Mouse (Mus musculus): ENCODE results near the gene Hirip3.
"Not testable (repeated sequence)": the region's sequence is repeated elsewhere in the genome, so short reads cannot be mapped to it uniquely, and the experiment has no call there.

Gene Hirip3

DNA sequence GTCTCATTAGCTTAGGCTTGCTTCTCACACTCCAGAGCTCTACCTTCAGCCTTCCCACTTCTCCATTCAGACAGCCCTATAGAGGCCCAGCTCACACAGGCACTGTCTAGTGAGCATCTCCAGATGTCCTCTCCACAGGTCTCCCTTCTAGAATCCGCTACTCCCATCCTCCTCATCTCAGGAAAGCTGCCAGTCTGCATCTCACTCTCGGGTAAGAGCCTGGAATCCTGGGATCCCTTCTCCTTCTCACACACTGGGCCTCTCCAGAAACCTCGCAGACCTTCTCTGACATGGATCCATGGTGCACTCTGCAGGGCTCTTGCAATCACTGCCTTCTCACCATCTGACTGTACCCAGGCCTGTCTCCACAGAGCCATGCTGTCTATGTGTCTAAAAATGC is 6.1 kb upstream of the Hirip3 start:
- no peak for DNase-seq (ENCODE audit: low read depth)

DNA sequence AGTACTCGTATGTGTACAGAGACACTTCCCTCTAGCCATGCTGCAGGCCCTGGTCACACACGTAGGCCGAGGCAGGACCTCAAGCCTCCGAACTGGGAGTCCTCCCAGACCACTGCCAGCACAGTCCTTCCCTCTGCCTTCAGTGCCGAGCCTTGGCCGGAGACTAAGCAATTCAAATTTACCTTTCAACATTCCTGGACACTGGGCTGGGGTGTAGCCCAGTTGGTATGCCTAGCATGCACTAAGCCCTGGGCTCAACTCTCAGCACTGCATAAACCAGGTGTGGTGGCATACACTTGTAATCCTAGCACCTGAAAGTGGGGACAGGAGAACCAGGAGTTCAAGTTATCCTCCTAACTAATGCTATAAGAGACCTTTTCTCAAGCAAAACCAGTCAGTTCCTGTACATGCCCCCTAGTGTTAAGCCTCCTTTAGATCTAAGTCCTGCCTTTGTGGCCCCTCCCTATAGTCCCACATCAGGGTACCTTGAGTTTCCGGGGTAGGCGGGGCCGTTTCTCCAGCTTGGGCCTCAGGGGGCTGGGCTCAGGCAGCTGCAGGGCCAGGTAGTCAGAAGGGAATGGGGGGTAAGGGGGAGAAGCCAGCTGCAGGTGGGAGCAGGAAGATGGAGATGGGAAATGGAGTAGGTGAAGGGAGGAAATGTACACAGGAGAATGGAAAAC is 4.9 kb upstream of the Hirip3 start:
- no peak for DNase-seq (ENCODE audit: low read depth)

DNA sequence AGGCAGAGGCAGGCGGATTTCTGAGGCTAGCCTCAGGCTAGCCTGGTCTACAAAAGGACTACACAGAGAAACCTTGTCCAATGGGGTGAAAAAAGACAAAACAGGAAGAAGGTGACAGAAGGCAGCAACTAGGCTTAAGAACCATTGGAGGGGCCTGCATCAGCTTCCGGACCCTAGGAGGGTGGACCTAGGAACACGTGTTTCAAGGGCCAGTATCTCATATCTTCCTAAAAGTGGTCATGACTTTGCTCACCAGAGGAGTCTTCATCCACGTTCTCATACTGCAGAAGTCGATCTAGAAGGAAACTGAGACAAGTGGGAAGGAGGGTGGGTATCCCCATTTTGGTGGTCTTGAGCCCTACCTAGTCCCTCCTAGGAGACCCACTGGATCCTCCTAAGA is 785 bp upstream of the Hirip3 start:
- no peak for DNase-seq (ENCODE audit: low read depth)

DNA sequence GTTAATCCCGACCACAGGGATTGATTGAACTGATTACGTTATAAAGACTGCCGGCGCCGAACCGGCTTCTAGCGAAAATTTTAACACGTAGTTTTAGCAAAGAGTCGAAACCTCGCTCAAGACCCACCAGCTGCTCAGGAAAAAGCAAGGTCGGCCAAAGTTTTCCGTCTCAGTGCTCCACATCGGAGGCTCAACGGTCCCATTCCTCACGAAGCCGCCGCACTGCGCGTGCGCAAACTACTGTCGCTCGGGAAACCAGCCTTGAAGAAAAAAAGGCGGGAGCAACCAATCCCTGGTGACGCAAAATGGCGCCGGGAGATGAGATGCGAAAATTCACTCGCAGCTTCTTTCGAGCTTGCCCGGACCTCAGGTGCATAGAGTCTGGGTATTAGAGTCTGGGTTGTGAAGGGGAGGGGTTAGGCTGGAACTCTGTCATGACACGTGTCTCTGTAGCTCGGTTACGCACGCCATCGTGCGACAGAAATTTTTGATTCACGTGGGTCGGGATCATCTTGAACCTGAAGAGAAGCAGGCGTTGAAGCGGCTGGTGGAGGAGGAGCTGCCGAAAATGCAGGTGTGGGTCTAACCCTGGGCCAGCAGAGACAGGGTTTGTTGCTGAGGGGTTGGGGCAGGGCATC is 494 bp downstream of the Hirip3 start, which contains the start of gene Ino80e:
Ino80e (minus strand) TSS at position 231 of the 638 bp plus-strand sequence.
- DNase-seq (ENCODE audit: low read depth) = peak; percentile 75

DNA sequence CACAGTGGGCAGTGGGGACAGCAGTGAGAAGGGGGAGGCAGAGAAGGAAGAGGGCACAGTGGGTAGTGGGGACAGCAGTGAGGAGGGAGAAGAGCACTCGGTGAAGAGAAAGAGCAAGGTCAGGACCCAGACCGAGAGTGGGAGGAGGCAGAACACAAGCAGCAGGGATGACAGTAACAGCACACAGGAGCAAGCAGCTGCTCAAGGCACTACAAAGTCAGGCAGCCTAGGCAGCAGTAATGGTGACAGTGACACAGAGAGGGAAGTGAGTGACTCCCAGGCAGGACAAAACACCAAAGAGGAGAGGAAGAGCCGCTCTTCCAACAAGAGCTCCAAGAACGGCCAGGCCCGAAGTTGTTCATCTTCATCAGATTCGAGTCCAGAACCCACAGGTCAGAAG is 2.0 kb downstream of the Hirip3 start:
- DNase-seq (ENCODE audit: low read depth) = no peak

DNA sequence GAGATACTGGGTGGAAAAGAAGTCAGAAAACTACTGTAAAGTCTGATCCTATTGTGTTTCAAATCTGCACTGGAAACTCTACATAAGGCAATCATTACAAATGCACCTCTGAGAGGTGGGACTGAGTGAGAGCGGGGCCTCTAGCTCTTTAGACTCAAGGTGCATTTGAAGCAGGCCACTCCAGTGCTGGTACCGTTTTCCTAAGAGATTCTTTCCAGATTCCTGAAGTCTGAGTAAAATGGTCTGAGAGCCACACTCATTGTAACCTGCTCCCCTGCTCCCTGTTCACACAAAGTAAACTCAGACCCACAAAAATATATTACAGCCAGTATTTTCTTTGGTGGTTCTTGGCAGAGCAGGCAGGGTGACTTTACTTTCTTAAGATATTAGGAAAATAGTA is 5.8 kb downstream of the Hirip3 start:
- no peak for DNase-seq (ENCODE audit: low read depth)

DNA sequence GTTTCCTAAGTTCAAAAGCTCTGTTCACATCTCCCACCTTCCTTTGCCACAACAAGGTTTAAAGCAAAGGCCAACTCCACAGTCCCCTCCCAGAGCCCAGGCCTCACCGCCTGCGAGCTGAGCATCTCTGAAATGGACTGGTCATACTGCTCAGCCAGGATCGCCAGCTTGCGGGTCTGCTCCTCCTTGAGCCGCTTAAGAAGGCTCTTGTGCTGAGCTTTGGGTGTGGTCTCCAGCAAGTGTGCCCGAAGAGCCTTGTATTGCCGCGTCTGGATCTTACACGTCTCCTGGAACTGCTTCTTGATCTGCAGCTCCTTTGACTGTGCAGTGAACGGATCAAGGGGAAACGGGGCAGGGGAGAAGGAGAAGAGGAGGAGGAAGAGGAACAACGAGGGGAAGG is 6.2 kb downstream of the Hirip3 start:
- DNase-seq (ENCODE audit: low read depth) = no peak

DNA sequence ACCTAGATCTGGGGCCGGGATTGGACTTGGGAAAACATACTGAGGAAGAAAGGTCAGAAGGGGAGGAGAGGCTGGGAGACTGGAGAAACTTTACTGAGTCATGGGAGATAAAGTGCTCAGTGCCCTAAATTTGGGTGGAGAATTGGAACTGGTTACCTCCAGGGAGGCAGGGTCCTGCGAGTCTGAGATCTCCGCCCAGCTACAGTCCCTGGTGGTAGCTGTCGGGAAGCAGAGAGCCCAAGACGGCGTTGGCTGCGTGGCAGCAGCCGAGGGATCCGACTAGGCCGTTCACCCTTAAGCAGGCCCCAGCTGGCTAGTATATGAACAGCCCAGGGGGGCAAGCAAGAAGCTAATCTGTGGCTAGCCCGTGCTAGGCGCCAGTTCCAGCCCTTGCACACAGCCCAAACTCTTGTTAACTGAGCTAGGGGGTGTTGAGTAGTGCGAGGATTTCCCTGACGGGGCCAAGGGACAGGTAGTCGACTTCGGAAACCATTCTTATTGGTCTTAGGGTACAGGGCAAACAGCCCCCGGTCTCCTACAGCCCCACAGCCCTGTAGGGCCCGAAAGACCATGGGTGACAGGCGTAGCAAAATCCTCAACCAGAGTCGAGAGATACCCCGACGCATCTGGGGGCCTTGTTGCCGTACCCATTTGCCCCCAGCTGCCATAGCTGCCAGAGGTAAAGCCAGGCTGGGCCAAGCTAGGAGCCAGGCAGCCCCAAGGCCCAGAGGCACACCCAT is 8.2 kb downstream of the Hirip3 start:
- DNase-seq (ENCODE audit: low read depth) = no peak

DNA sequence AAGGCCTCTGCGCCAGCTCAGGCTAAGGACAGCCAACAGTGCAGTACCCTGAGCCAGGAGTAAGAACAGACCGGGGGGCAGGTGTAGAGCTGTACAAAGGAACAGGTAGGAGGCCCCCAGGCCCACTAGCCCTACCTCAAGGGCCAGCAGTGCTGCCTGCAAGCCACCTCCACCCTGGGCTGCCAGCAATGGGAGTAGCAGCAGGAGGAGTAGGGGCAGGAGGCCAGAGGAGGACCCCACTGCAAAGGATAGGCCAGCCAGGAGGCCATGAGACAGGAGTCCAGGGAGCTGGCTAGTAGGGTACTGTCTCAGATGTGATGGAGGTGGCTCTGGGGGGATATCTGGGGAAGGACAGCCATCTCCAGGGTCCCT is 8.7 kb downstream of the Hirip3 start:
- DNase-seq (ENCODE audit: low read depth) = no peak

DNA sequence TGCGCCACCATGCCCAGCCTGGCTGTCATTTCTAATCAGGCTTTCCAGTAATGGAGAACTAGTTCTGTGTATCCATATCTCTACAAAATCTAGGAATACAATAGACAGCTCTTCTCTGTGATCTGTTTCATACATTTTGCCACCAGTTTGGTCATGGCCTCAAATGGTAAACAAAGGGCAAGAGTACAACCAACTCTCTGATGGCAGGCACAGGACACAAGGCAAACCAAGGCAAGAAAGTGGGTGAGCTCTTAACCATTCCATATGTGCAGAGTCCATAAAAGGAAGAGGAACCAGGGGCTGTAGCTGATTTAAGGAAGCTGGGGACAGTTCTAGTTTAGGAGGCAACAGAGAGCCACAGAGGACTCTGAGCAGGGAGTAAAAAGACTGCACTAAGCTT is 15.5 kb downstream of the Hirip3 start:
- DNase-seq (ENCODE audit: low read depth) = no peak

DNA sequence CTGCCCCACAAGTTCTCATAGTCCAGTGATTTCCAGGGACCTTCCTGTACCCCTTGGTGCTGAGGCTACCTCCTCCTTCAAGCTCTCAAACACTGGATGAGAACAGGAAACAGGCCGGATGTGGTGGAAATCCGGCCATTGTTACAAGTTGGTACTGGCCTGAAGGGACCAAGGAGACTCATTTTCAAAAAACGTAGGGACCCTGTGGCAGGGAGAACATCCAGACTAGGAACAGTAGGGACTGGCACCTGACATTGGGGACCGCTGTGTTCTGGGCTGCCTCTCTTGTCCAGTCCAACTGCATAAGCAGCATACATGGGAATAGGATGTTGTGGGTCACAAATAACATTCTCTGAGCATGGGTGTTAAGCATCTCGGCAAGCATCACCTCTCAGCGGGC is 19.3 kb downstream of the Hirip3 start:
- no peak for DNase-seq (ENCODE audit: low read depth)

DNA sequence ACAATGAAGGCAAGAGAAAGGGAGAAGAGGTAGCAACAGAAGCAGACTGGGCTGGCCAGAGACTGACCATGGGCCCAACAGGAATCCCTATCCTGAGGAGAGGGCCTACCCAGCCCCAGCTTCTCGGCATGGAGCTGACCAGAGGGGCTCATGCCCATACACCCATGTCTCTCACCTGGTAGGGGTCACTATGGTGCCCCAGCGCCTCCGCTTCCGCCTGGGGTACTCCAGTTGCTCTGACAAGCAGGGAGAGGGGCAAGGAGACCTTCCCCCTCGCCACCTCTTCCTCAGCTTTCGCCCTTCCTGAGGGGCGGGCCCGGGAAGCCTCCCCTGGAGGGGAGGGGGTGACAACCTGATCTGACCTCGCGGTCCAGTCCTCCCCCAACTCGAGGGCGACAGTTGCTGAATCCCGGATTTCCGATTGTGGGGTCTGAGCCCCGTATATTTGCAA is 22.0 kb downstream of the Hirip3 start:
- DNase-seq (ENCODE audit: low read depth) = no peak

DNA sequence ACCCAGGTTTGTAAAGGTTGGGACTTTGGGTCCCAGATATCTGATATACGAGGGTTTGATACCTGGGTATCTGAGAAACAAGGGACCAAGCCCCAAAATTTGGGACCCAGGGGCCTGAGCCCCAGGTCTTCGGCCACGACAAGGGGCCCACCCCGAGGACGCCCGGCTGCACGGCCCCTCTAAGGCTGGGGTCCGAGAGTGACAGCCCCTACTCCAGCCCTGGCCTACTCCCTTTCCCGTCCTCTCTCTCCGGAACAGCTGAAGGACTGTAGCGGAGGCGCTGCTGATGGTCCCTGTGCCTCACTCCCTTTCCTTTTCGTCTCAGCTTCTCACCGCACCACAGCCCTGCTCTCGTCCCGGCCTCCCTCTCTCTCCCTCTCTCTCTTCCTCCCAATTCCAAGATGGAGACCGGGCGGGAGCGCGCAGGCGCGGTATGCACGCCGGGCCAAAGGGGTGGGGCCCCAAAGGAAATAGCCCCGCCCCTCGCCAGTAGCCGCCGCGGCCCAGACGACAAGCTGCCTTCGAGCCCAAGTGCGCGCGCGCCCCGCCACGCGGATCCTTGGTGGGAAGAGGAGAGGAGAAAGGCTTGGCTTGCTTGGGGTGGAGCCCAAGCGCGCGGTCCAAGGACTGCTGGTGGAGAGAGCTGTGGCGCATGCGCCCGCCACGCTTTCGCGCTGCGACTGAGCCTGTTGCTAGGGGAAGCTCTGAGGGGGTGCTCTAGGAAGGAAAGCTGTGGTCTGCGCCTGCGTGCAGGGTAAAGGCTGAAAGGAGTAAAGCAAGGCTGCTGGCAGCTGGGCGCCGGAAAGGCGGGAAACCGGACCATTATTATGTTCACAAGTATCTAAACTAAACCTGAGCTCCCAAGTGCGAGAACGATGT is 22.8 kb downstream of the Hirip3 start, which contains the start of gene Taok2:
Taok2 (minus strand) TSS at position 418 of the 879 bp plus-strand sequence.
- peak; percentile 95 for DNase-seq (ENCODE audit: low read depth)

DNA sequence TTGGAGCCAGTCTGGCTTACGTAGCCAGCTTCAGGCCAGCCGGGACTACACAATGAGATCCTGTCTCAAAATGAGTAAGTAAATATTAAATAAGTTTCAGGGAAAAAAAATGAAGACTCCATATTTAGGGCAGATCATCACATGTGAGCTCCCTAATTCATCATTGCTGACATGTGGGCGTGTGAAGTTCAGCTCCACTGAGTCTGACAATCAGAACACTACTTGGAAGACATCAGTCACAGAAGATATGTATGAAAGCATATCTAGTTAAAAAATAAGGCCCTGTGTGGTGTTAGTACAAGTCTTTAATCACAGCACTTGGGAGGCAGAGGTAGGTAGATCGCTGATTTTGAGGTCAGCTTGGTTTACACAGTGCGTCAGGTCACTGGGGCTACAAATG is 25.5 kb downstream of the Hirip3 start:
- no peak for DNase-seq (ENCODE audit: low read depth)

DNA sequence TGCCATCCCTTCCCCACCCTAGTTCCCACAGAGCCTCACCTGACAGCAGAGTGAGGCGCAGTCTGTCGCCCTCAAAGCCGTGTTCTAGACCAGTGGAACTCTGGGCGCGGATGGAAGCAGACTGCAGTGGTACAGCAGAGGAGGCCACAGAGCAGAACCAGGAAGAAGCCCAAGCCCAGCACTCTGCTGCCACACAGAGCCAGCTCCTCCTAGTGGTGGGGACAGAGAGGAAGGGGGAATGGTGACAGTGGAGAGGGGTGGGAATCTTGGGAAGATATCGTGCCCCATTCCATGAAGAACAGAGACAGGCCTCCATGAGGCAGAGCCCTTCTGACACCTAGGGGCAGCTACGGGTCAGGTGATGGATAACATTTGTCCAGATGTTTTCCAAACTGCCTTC is 27.1 kb downstream of the Hirip3 start:
- no peak for DNase-seq (ENCODE audit: low read depth)

DNA sequence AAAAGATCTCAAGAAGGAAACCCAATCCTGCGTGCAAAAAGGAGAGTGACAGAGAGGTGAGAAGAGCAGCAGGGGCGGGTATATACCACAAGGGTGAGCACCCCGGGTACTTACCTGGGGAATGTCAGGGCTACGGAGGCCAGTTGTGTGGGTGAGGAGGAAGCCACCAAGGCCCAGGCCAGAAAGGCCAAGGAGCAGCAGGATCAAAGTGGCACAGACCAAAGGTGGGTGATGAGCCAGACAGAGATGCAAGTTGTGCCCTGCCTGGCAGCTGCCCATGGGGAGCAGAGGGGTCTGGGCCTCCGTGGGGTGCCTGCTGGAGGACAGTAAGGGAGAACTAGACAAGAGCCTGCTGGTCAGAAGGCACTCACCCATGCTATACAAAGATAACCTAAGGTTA is 35.1 kb downstream of the Hirip3 start:
- DNase-seq (ENCODE audit: low read depth) = no peak

DNA sequence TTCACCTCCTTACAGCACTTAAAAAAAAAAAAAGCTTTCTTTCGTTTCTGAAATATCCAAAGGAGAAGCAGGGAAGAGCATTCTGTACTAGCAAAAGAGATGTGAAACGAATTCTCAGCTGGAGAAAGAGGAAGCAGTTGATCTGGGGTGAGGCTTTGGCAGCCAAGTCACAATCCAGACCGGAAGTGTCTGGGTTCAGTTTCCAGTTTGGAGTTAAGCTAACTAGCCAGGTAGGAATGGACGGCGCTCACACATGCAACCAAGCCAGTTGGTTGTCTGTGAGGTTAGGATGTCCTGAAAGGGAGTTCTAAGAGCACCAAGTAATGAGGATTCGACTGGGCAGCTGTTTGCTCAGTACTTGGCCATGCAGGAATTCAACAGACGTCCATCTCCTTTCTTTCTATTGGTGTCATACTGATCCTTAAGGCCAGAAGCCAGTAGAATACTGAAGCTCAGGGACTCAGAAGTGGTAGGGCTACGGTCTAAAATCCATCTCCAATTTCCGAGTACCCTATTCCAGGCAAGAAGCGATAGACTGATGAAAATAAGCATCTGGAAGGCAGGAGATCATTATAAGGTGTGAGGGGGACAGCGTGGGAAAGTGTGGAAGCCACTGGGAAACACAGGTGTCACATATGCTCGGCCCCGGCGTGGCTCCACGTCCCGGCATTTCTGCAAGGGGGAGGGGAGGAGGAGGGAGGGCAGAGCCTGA is 35.8 kb downstream of the Hirip3 start:
- DNase-seq (ENCODE audit: low read depth) = peak; percentile 27

DNA sequence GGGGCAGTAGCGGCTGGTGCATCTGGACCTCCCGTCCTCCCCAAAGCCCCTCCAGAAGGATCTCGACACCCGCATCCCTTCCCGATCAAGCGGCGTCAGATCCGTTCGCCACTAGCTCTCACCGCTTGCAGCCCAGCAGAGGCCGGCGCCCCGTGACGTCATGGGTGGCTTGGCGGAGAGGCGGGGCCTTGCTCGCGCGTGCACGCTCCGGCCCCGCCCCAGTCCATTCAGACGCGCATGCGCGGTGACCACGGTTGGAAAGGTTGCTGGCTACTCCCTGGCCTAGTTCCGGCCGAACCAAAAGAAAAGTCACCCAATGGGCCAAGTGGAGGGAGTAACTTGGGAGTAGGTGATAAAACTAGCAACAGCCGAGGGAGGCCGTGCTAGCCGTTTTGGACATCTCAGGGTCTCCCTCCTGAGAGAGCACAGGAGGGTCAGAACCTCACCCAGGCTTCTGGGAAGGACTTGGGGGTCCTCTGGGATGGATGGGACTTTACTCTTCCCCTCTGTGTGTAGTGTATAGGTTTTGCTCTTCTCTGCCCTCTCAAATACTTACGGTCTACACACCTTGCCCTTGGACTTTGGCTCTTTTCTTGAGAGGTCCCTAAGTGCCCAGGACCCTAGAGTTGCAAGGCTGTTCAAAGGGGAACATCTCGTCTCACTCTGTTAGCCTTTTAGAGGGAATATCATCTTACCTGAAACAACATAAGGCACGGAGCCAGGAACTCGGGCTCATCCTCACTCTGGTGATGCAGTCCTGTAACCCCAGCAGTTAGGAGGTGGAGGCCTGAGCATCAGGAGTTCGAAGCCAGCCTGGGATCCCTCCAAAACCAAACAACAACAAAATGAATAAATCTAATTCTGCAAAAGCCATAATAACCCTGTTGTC is 36.6 kb downstream of the Hirip3 start:
- peak; percentile 86 for DNase-seq (ENCODE audit: low read depth)

DNA sequence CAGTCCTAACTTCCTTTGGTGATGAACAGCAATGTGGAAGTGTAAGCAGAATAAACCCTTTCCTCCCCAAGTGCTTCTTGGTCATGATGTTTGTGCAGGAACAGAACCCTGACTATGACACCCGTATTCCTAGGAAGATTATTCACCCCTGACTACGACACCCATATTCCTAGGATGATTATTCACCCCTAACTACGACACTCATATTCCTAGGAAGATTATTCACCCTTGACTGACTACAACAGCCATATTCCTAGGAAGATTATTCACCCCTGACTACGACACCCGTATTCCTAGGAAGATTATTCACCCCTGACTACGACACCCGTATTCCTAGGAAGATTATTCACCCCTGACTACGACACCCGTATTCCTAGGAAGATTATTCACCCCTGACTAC is 38.0 kb downstream of the Hirip3 start:
- not testable (repeated sequence) for DNase-seq (ENCODE audit: low read depth)

DNA sequence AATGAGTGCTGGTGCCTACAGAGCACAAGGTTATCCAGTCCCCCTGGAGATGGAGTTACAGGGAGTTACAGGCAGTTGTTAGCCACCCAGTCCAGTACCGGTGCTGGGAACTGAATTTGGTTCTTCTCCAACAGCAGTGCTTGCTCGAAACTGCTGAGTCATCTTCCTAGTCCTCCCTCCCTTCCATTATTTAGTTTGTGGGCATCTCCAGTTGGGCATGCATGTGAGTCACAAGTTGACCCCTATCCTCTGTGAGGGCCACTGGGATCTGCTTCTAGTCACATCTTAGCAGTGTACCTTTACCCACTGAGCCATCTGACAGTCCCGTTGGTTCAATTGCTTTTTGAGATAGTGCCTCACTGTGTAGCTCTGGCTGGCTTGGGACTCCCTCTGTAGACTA is 43.8 kb downstream of the Hirip3 start:
- DNase-seq (ENCODE audit: low read depth) = no peak

DNA sequence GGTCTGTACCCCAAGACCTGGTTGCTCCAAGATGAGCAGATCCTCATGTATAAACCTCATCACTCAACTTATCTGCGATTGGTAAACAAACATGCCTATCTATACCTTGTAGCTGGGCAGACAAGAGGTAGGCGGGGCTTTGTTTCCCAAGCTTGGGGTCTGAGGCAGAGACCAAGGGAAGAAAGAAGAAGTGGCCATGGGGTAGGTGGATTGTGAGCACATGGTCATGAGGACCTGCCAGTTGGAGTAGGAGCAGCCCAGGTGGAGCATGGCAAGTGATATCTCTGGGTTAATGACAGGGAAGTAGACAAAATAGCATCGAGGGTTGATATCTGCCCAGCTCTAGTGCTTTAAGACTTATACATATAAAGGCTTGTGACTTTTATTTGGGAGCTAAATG is 53.1 kb downstream of the Hirip3 start:
- DNase-seq (ENCODE audit: low read depth) = no peak
